Mouse (Mus musculus) erythroblast, embryonic 14.5 days (primary cell): ENCODE data around the gene Lrrfip1.

Experiments used
- GATA1 ChIP-seq: IDR thresholded peaks from 2 replicates; pipeline ENCODE4 v1.6.1; 2012; ENCODE audit warnings: low read length, inconsistent platforms, mixed read lengths
- TAL1 ChIP-seq: IDR thresholded peaks from 3 replicates; pipeline ENCODE4 v1.6.1; 2012; ENCODE audit warnings: low read length, inconsistent platforms, mixed read lengths

DNA sequence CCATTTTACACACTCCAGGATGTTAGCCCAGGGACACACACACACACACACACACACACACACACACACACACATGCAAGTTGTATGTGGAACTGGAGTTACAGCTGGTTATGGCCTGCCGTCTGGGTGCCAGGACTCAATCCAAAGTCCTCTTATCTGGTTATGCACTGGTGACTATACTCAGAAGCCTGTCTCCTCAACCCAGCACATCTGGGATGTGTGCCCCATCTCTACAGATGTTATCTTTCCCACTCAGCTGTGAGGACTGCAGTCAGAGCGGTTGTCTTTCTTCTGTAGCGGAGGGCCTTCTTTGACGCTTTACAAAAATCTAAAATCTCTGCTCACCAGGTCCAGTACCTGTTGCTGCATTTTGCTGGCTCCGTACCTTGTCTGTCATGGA lies 176.3 kb downstream of the Lrrfip1 start:
- TF ChIP-seq GATA1 (no peak), TAL1 (no peak)
